Mouse (Mus musculus): ENCODE measurements around the gene Adcy6. TPM values are rescaled to one million over a fixed set of nuclear protein-coding genes. Genes with fewer than 3 reads are reported as not detected.
A peak's percentile ranks its signal among the peaks of the same experiment; 100 is the strongest.

The Adcy6 gene
- total and polyA plus RNA-seq, 3 experiments, result 0.06 to 1.5 TPM; not detected in 1

GRCm38 (mm10) chr15:98635291-98635841 lies 25.5 kb upstream of the Adcy6 start:
- dilution Hi-C loops (cut with MboI; ENCODE audit: extremely low pct_ligation_motif_present, extremely low pct_unique_long_range_greater_than_20kb, low sequenced_read_pairs) (no loop called here), in situ Hi-C loops (cut with MboI; ENCODE audit: low pct_ligation_motif_present, low pct_unique_long_range_greater_than_20kb, low sequenced_read_pairs) (no loop called here)
- H3K9me3 ChIP-seq (replicated peaks; ENCODE audit: low read length), result no peaks in the 10 kb centered on the region
- TF ChIP-seq USF1 (IDR thresholded peaks at IDR 0.05; ENCODE audit: low read depth, low read length) (no peak), JUN (IDR thresholded peaks at IDR 0.05; ENCODE audit: insufficient read depth, low read depth, low read length) (no peak), NELFE (IDR thresholded peaks at IDR 0.05; ENCODE audit: low read depth, low read length) (no peak), ETS1 (conservative IDR thresholded peaks at IDR 0.05; ENCODE audit: low read depth, low read length) (no peak), MAZ (IDR thresholded peaks at IDR 0.05; ENCODE audit: low read depth, low read length) (no peak), MAFK (IDR thresholded peaks at IDR 0.05; ENCODE audit: insufficient replicate concordance, low read length) (no peak), IRF4 (IDR thresholded peaks at IDR 0.05; ENCODE audit: low read depth, low read length) (no peak), ZKSCAN1 (IDR thresholded peaks at IDR 0.05; ENCODE audit: borderline replicate concordance, low read depth, low read length) (no peak), POLR2A (IDR thresholded peaks at IDR 0.05; ENCODE audit: low read depth, low read length) (no peak), CHD2 (IDR thresholded peaks at IDR 0.05; ENCODE audit: low read length) (no peak), MEF2A (IDR thresholded peaks at IDR 0.05; ENCODE audit: borderline replicate concordance, low read depth, low read length) (no peak), JUND (conservative IDR thresholded peaks at IDR 0.05; ENCODE audit: low read depth, low read length) (no peak)
- peaks cover 17 to 56% of the 10 kb centered on the region in 2 experiments for H3K4me1 ChIP-seq (ENCODE audit: control insufficient read depth in 1 of 2, insufficient read depth in 2 of 2)
- H3K36me3 ChIP-seq (replicated peaks in 1 of 2; ENCODE audit: control insufficient read depth in 1 of 2, insufficient read depth in 1 of 2, low read length in 1 of 2), result no peaks in the 10 kb centered on the region
- no peak overlapping the region for H3K27ac ChIP-seq (ENCODE audit: insufficient read depth, low read depth)
- H3K4me3 ChIP-seq (replicated peaks in 1 of 3; ENCODE audit: low read depth in 2 of 3, low read length in 2 of 3, poor library complexity in 1 of 3), result no peak overlapping the region
- DNase-seq (ENCODE audit: extremely low read depth), result no peak
- peaks cover 79% of the 10 kb centered on the region for H3K27me3 ChIP-seq (replicated peaks)
- H3K79me2 ChIP-seq (replicated peaks; ENCODE audit: control insufficient read depth, extremely low read depth, insufficient read depth, poor library complexity, severe bottlenecking), result no peaks in the 10 kb centered on the region
- peak overlapping the region; percentile 94 for H3K4me2 ChIP-seq (ENCODE audit: insufficient read depth, low read depth, poor library complexity, severe bottlenecking)
- no peak overlapping the region; the same call in 1 of the 2 replicates for H3K9ac ChIP-seq (ENCODE audit: insufficient read depth, low read depth)

DNA sequence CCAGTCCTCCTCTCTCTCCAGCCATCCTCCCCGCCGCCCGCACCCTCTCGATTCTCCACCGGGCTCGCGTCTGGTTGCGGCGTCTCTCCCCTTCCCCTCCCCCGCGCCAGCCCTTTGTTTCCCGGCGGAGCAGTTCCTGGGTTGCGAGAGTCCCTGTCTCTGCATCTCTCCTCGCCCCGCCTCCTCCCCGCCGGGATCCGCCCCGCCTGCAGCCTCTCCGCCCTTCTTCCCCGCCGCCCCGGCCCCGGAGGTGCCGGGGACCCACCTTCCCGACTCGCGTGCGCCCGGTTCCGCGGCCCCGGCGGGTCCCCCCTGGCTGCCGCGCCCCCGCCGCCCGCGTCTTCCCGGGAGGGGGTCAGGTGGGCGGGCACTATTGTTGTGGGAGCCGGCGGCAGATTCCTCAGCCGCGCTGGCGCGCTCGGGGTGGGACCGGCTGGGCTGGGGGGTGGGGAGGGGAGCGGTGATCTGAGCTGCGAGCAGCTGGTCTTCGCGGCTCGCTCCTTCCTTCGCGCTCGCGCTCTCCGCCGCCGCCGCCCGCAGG lies 24.7 kb upstream of the Adcy6 start:
- Histone ChIP-seq H3K27ac (ENCODE audit: insufficient read depth, low read depth) (no peak overlapping the region), H3K79me2 (replicated peaks; ENCODE audit: control insufficient read depth, extremely low read depth, insufficient read depth, poor library complexity, severe bottlenecking) (no peaks in the 10 kb centered on the region), H3K4me1 (ENCODE audit: control insufficient read depth in 1 of 2, insufficient read depth in 2 of 2) (peaks cover 12 to 49% of the 10 kb centered on the region in 2 experiments), H3K9ac (ENCODE audit: insufficient read depth, low read depth) (peak overlapping the region; percentile 46), H3K36me3 (replicated peaks in 1 of 2; ENCODE audit: control insufficient read depth in 1 of 2, insufficient read depth in 1 of 2, low read length in 1 of 2) (no peaks in the 10 kb centered on the region), H3K4me2 (ENCODE audit: insufficient read depth, low read depth, poor library complexity, severe bottlenecking) (peak overlapping the region; percentile 94), H3K4me3 (replicated peaks in 1 of 3; ENCODE audit: low read depth in 2 of 3, low read length in 2 of 3, poor library complexity in 1 of 3) (peak overlapping the region; percentile 50 to 54 (median 51)), H3K27me3 (replicated peaks) (peaks cover 86% of the 10 kb centered on the region), H3K9me3 (replicated peaks; ENCODE audit: low read length) (no peaks in the 10 kb centered on the region)
- TF ChIP-seq JUN (IDR thresholded peaks at IDR 0.05; ENCODE audit: insufficient read depth, low read depth, low read length) (no peak), HCFC1 (IDR thresholded peaks at IDR 0.05; ENCODE audit: low read depth, low read length) (no peak; the same call in 1 of the 2 replicates), NRF1 (IDR thresholded peaks at IDR 0.05; ENCODE audit: low read depth, low read length) (no peak), USF1 (IDR thresholded peaks at IDR 0.05; ENCODE audit: low read depth, low read length) (no peak), IRF4 (IDR thresholded peaks at IDR 0.05; ENCODE audit: low read depth, low read length) (no peak), ZMIZ1 (IDR thresholded peaks at IDR 0.05; ENCODE audit: low read depth, low read length) (no peak)
- in situ Hi-C loops (cut with MboI; ENCODE audit: low pct_ligation_motif_present, low pct_unique_long_range_greater_than_20kb, low sequenced_read_pairs) (loop anchor here (5.0 kb wide), 1 partner anchor 67 kb away; no protein-coding TSS in a partner anchor), dilution Hi-C loops (cut with MboI; ENCODE audit: extremely low pct_ligation_motif_present, extremely low pct_unique_long_range_greater_than_20kb, low sequenced_read_pairs) (no loop called here)
- peak; percentile 37 for DNase-seq (ENCODE audit: extremely low read depth)

All from CH12.LX (cell line).